Mouse (Mus musculus) kidney, adult 2 months (tissue): ENCODE data around the gene C1qtnf4. TPM values are rescaled to one million over a fixed set of nuclear protein-coding genes. Genes with fewer than 3 reads are reported as not detected.

ENCODE experiments used
- DNase-seq: peaks from one replicate; pipeline ENCODE4 v3.0.0; 2021
- H3K27ac ChIP-seq: fragments of 200-500 bp; 2 replicates; pipeline ENCODE4 v1.5.1; 2012; ENCODE audit warnings: low read depth, low read length, control low read depth, inconsistent platforms; ENCODE audit not compliant: insufficient read depth
- H3K27me3 ChIP-seq: fragments of 200-500 bp; replicated peaks from 2 replicates; pipeline ENCODE4 v1.6.1; 2012; ENCODE audit warnings: mild to moderate bottlenecking, moderate library complexity, low read length, inconsistent platforms; ENCODE audit not compliant: control insufficient read depth, insufficient read depth
- H3K36me3 ChIP-seq: fragments of 200-500 bp; 2 replicates; pipeline ENCODE4 v1.6.1; 2012; ENCODE audit warnings: mild to moderate bottlenecking, moderate library complexity, low read length, inconsistent platforms; ENCODE audit not compliant: control insufficient read depth, insufficient read depth
- H3K4me1 ChIP-seq: fragments of 200-500 bp; 2 replicates; pipeline ENCODE4 v1.6.1; 2011; ENCODE audit warnings: low read length; ENCODE audit not compliant: control insufficient read depth, insufficient read depth
- H3K4me3 ChIP-seq: fragments of 200-500 bp; 2 replicates; pipeline ENCODE4 v1.5.1; 2011; ENCODE audit warnings: mild to moderate bottlenecking, low read depth, low read length, control low read depth; ENCODE audit not compliant: insufficient read depth
- CTCF ChIP-seq: fragments of 200-500 bp; conservative IDR thresholded peaks from 2 replicates; pipeline ENCODE4 v1.5.1; 2011; ENCODE audit warnings: low read depth, mild to moderate bottlenecking, control low read depth, low read length, moderate library complexity, mixed read lengths; ENCODE audit not compliant: insufficient read depth, insufficient read length
- POLR2A ChIP-seq: fragments of 200-500 bp; IDR thresholded peaks from one replicate; pipeline ENCODE4 v1.6.1; 2011; ENCODE audit warnings: low read depth, low read length, control low read depth
- whole genome bisulfite sequencing: fragments of 180-500 bp; shearing (Covaris S2); methylation state at CpG from one replicate; pipeline ENCODE4 v1.1.7; 2018; 5-methylcytosine and 5-hydroxymethylcytosine counted together
- polyA plus RNA-seq: library from polyadenylated mRNA; depleted of rRNA; stranded (reverse); fragments of >200 nt; gene quantifications from 2 replicates; pipeline ENCODE4 v1.2.3, GENCODE M21; 2012

Gene C1qtnf4
- polyA plus RNA-seq, 1 experiment: 11.1 TPM

DNA sequence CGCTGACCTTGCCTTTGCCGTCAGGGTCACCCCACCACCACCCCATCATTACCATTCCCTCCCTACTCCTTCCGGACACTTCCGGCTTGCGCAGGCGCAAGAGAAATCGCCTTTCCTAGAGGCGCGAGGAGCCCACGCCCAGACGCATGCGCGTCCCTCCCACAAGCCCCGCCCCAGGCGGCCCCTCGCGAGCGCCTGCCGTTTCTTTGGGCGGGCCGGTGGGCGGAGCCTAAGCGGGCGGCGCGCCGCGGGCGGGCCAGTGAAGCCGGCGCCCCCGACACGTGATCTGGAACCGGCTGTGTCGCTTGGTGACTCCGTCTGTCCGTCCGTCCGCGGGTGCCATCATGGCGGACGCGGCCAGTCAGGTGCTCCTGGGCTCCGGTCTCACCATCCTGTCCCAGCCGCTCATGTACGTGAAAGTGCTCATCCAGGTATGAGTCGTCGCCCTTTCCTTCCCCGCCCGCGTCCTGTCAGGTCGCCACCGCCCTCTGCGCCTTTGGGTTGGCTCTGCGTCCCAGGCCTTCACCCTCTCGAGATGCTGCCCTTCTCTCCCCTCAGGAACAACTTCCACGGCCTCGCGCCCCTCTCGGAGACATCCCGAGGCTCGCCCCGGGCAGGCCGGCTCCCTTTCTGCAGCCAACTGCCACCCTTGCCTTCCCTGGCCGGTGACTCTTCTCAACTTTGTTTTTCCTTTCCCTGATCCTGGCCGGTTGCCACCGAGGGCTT is 38.5 kb upstream of the C1qtnf4 start, which contains the start of gene Mtch2:
TSS of gene Mtch2 (plus strand) at position 201 of the 726 bp plus-strand sequence.
- H3K36me3 ChIP-seq: no peaks in the 10 kb centered on the region
- DNase-seq: peak; percentile 99
- peaks cover 9% of the 10 kb centered on the region for H3K4me1 ChIP-seq
- TF ChIP-seq POLR2A (peak; percentile 94), CTCF (no peak)
- H3K4me3 ChIP-seq: peak within 1 kb of the TSS; percentile 95
- WGBS: under 1% methylated on average over 67 of the region's 67 CpGs
- peak within 1 kb of the TSS; percentile 98 for H3K27ac ChIP-seq
- H3K27me3 ChIP-seq: no peaks in the 10 kb centered on the region

DNA sequence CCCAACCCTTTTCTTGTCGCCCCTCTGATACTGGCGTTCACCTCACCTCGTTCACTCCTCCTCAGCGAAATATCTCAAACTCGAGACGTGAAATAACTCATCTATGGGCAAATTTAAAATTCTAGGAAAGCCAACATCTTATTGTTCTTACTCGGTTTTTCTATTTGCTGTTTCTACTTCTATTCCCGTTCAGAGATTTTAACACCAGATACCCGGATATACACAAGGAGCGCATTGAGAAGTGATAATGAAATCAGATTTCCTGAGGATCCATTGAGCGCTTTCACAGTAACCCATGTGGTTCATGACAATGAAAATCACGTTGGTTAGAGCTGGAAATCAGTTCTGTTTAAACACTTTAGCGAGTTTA is 38.0 kb upstream of the C1qtnf4 start:
- TF ChIP-seq POLR2A (no peak), CTCF (no peak)
- peak overlapping the region; percentile 86 for H3K27ac ChIP-seq
- under 1% methylated on average over 13 of the region's 13 CpGs for WGBS

DNA sequence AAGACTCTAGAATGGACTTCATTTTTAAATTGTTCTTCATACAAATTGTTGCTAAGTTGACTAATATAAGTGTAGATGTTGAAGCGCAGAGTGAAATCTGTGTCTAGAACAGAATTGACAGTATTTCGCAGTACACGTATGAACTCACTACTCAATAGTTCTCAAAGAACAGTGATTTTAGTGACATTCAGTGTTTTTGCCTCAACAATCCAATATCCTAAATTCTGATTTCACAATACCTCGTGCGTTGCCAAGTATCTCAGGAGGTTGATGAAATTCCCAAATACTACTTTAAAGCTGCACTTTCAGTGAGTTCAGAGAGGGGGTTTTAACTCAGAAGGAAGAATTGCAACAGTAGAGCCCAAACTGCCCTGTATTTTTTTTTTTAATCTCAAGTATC is 37.3 kb upstream of the C1qtnf4 start:
- H3K27ac ChIP-seq: no peak overlapping the region
- TF ChIP-seq POLR2A (no peak), CTCF (no peak)
- H3K4me3 ChIP-seq: no peak overlapping the region

More for the DNA sequence above, 38.0 kb upstream of the C1qtnf4 start:
- DNase-seq: peak; percentile 8
- Histone ChIP-seq H3K36me3 (peaks cover under 1% of the 10 kb centered on the region; the same call in 1 of the 2 replicates), H3K27me3 (no peaks in the 10 kb centered on the region), H3K4me1 (peaks cover 9% of the 10 kb centered on the region), H3K4me3 (peak overlapping the region; percentile 95)

DNA sequence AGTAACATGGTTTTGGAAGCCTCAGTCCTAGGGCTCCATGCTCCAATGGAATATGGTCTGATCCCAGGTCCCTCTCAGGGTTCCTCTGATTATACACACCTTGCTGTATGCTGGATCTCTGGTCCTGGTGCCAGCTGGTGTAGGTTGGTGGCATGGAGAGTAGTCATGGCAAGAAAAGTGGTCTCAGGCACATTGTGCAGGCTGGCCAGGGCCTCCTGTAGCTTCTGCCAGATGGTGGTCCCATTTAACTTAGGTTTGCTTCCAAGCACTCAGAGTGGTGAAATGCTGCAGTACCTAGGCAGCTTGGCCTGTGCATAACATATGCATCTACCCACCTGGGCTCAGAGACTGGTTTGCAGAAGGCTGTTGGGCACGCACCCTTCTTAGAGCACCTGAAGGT is 35.3 kb upstream of the C1qtnf4 start:
- WGBS: 97% methylated on average over 1 of the region's 1 CpGs
- H3K36me3 ChIP-seq: peaks cover 6% of the 10 kb centered on the region
- peaks cover 9% of the 10 kb centered on the region for H3K4me1 ChIP-seq
- no peak overlapping the region for H3K4me3 ChIP-seq
- H3K27me3 ChIP-seq: no peaks in the 10 kb centered on the region
- TF ChIP-seq CTCF (no peak), POLR2A (no peak)
- DNase-seq: no peak
- no peak overlapping the region for H3K27ac ChIP-seq

More for the DNA sequence above, 37.3 kb upstream of the C1qtnf4 start:
- 93% methylated on average over 5 of the region's 5 CpGs for WGBS
- no peaks in the 10 kb centered on the region for H3K27me3 ChIP-seq
- peaks cover 3% of the 10 kb centered on the region for H3K36me3 ChIP-seq
- H3K4me1 ChIP-seq: peaks cover 9% of the 10 kb centered on the region
- DNase-seq: no peak

DNA sequence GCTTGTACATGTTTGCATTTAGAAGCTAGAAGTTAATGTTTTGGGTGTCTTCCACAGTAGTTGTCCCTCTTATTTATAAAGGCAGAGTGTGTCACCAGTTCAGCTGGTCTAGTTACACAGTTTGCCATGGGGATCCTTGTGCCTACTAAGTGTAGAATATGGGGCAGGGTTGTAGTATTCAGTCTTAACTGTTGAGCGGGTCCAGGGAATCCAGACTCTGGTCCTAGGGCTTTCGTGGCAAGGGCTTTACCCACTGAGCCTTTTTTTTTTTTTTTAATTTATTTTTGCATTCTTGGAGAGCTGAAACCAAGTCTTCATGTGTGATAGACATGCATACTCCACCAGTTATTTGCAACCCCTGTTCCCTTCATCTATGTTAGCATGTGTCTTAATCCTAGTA is 24.2 kb upstream of the C1qtnf4 start:
- 95% methylated on average over 2 of the region's 2 CpGs for WGBS
- Histone ChIP-seq H3K4me1 (no peaks in the 10 kb centered on the region), H3K27me3 (no peaks in the 10 kb centered on the region), H3K36me3 (peaks cover 15% of the 10 kb centered on the region), H3K27ac (no peak overlapping the region), H3K4me3 (no peak overlapping the region)
- TF ChIP-seq POLR2A: no peak
- TF ChIP-seq CTCF: no peak
- no peak for DNase-seq

DNA sequence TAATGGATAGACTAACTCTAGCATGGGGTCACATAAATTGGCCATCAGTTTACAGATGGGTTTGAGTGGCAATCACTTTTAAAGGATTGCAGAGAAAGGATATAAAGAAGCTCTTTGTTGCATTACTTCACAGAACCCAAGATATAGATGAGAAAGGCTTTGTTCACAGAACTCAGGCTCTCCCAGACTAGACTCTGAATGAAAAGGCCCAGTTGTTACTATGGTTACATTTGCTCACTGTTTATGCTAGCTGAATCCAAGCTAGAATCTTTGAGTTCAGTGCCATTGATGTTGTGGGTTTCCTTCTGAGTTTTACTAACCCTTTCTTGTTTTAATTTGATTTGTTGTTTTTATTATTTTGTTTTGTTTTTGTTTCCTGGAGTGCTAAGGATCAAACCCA is 21.5 kb upstream of the C1qtnf4 start:
- Histone ChIP-seq H3K27me3 (no peaks in the 10 kb centered on the region), H3K4me3 (no peak overlapping the region), H3K27ac (no peak overlapping the region), H3K4me1 (no peaks in the 10 kb centered on the region), H3K36me3 (peaks cover 15% of the 10 kb centered on the region)
- TF ChIP-seq POLR2A: no peak
- no peak for TF ChIP-seq CTCF
- no peak for DNase-seq

DNA sequence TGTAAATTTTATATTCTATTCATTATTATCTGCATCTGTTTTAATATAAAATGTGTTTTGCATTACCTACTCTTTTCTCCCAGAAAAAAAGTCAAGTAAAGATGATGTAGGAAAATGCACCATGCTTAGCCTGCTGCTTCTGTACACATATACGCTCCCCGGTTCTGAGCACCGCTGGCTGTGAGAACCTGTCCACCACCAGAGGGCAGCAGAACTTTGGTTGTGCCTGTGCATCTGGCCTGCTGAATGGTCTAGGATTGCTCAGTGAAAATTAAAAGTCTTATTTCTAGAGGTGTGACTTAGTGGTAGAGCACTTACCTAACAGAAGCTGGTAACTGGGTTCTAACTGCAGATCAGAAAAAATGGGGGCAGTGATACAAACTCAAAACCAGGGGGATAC is 19.1 kb upstream of the C1qtnf4 start:
- Histone ChIP-seq H3K4me3 (no peak overlapping the region), H3K27ac (no peak overlapping the region), H3K4me1 (no peaks in the 10 kb centered on the region), H3K36me3 (peaks cover 12% of the 10 kb centered on the region), H3K27me3 (no peaks in the 10 kb centered on the region)
- TF ChIP-seq POLR2A (no peak), CTCF (peak; percentile 93)
- WGBS: 8% methylated on average over 3 of the region's 3 CpGs
- DNase-seq: peak; percentile 86
